Mouse (Mus musculus): ENCODE data around the gene H2-DMa.
A peak's percentile ranks its signal among the peaks of the same experiment; 100 is the strongest.

GRCm38 (mm10) chr17:34077549-34077948 is 41.8 kb upstream of the H2-DMa start:
- TF ChIP-seq CTCF (conservative IDR thresholded peaks at IDR 0.05; ENCODE audit: low read length), result peak; percentile 83
- no peak for TF ChIP-seq POU5F1 (IDR thresholded peaks at IDR 0.05; ENCODE audit: borderline replicate concordance, low read length)
- TF ChIP-seq NANOG (IDR thresholded peaks at IDR 0.05; ENCODE audit: borderline replicate concordance, low read length), result no peak
